Mouse (Mus musculus) heart, embryonic 15.5 days (tissue): ENCODE measurements around the gene Apba1. TPM values are rescaled to one million over a fixed set of nuclear protein-coding genes. Genes with fewer than 3 reads are reported as not detected.

ENCODE experiments used
- ATAC-seq: fragments of 200-750 bp; cut with Nextera tagmentation; replicated peaks from 2 replicates; pipeline ENCODE4 v1.8.0; 2017; ENCODE audit warnings: low read depth, moderate TSS enrichment; ENCODE audit not compliant: insufficient number of reproducible peaks, insufficient read depth, low FRiP score
- H3K27ac ChIP-seq: fragments of 300-500 bp; sonication (generic); 2 replicates; pipeline ENCODE4 v1.5.1; 2015; ENCODE audit warnings: mild to moderate bottlenecking, inconsistent platforms
- H3K27me3 ChIP-seq: fragments of 300-500 bp; sonication (generic); 2 replicates; pipeline ENCODE4 v1.6.1; 2015; ENCODE audit warnings: inconsistent platforms
- H3K36me3 ChIP-seq: fragments of 300-500 bp; sonication (generic); 2 replicates; pipeline ENCODE4 v1.6.1; 2015; ENCODE audit warnings: mild to moderate bottlenecking, inconsistent platforms
- H3K4me1 ChIP-seq: fragments of 300-500 bp; sonication (generic); replicated peaks from 2 replicates; pipeline ENCODE4 v1.6.1; 2015; ENCODE audit warnings: inconsistent platforms
- H3K4me2 ChIP-seq: fragments of 300-500 bp; sonication (generic); 2 replicates; pipeline ENCODE4 v1.6.1; 2015; ENCODE audit warnings: inconsistent platforms, mild to moderate bottlenecking, moderate library complexity
- H3K4me3 ChIP-seq: fragments of 300-500 bp; sonication (generic); 2 replicates; pipeline ENCODE4 v1.5.1; 2015; ENCODE audit warnings: mild to moderate bottlenecking, inconsistent platforms
- H3K9ac ChIP-seq: fragments of 300-500 bp; sonication (generic); 2 replicates; pipeline ENCODE4 v1.6.1; 2015; ENCODE audit warnings: mild to moderate bottlenecking, inconsistent platforms
- H3K9me3 ChIP-seq: fragments of 300-500 bp; sonication (generic); replicated peaks from 2 replicates; pipeline ENCODE4 v1.6.1; 2016; ENCODE audit warnings: inconsistent platforms
- WGBS: fragments of 180-500 bp; shearing (Covaris S2); methylation state at CpG from one replicate; pipeline ENCODE4 v1.1.7; 2015; ENCODE audit warnings: mixed read lengths; 5-methylcytosine and 5-hydroxymethylcytosine counted together
- polyA plus RNA-seq: library from polyadenylated mRNA; unstranded; fragments of >200 nt; fragmentation: Nextera tagmentation; extraction: Ambion mirVana; gene quantifications from 2 replicates; pipeline ENCODE4 v1.2.1, GENCODE M21; 2015

Gene Apba1
- polyA plus RNA-seq, 1 experiment from 2014 or later: 0.37 TPM

DNA sequence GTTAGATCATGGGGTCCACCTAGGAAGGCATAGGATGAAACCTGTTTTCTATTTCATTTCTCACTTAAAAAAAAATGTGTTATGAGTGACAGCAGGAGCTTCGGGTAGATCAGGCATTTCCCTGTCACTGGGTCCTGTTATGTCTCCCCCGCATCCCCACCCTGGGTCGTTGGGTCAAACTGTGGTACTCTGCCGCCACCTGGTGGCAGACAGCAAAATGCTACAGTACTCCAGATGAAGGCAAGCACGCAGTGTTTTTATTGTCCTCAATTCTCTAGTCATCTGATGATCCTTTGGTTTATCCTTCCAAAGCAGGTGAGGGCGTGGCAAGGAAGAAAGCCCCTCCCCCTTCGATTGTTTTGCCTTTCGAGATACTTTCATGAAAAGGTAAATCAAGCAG is 202.8 kb downstream of the Apba1 start:
- H3K9ac ChIP-seq: no peak overlapping the region
- H3K4me2 ChIP-seq: no peak overlapping the region
- no peaks in the 10 kb centered on the region for H3K9me3 ChIP-seq
- H3K4me1 ChIP-seq: peaks cover 52% of the 10 kb centered on the region
- peak; percentile 44; the same call in 1 of the 2 replicates for ATAC-seq
- H3K27me3 ChIP-seq: no peaks in the 10 kb centered on the region
- WGBS: 1% methylated on average over 8 of the region's 8 CpGs
- H3K27ac ChIP-seq: no peak overlapping the region
- no peak overlapping the region for H3K4me3 ChIP-seq
- H3K36me3 ChIP-seq: no peaks in the 10 kb centered on the region

DNA sequence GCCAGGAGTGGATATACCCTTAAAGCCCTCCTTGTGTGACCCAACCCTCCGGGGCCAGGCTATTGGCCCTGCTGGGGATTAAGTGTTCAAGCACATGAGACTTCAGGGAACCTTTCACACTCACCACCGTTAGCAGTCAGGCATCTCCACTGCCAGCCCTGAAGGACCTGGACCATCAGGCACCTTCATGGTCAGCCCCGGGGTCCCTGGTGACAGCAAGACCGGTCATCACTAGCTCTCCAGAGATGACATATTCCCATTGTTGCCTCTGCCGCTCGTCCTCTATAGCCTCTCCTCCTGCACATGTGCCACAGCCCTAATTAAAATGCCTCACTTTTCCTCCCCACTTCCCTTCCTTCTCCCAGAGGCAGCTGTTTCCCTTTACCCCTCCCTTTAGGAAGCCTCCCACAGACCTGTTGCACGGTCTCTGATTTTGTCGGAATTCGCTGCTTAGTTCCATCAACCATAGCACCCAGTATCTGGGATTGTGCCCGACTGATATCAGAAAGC is 205.8 kb downstream of the Apba1 start:
- H3K4me1 ChIP-seq: peaks cover 62% of the 10 kb centered on the region
- H3K4me2 ChIP-seq: no peak overlapping the region
- H3K4me3 ChIP-seq: no peak overlapping the region
- H3K9ac ChIP-seq: 0 out of 2 replicates have a peak overlapping the region, but pooled peaks have one; percentile 9
- no peak for ATAC-seq
- no peaks in the 10 kb centered on the region for H3K9me3 ChIP-seq
- H3K27me3 ChIP-seq: no peaks in the 10 kb centered on the region
- peak overlapping the region; percentile 36 for H3K27ac ChIP-seq
- 41% methylated on average over 10 of the region's 10 CpGs for WGBS
- H3K36me3 ChIP-seq: no peaks in the 10 kb centered on the region

DNA sequence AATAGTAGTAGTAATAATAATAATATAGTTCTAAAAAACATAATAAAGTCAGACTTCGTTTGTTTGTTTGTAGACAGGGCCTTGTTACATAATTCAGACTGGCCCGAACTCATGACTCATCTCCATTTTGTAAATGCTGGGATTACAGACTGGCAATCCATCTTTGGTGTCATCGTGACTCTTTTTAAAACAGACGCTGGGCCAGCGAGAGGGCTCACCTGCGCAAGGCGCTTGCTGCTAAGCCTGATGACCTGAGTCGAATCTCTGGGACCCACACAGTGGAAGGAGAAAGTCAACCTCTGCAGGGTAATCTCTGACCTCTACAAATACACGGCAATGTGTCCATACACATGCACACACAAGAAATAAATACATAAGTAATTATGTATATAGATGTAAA is 207.7 kb downstream of the Apba1 start:
- Histone ChIP-seq H3K4me2 (no peak overlapping the region), H3K9me3 (no peaks in the 10 kb centered on the region), H3K9ac (no peak overlapping the region), H3K4me1 (peaks cover 60% of the 10 kb centered on the region), H3K27ac (peak overlapping the region; percentile 85), H3K36me3 (no peaks in the 10 kb centered on the region), H3K27me3 (no peaks in the 10 kb centered on the region), H3K4me3 (no peak overlapping the region)
- 87% methylated on average over 9 of the region's 9 CpGs for WGBS
- no peak for ATAC-seq

DNA sequence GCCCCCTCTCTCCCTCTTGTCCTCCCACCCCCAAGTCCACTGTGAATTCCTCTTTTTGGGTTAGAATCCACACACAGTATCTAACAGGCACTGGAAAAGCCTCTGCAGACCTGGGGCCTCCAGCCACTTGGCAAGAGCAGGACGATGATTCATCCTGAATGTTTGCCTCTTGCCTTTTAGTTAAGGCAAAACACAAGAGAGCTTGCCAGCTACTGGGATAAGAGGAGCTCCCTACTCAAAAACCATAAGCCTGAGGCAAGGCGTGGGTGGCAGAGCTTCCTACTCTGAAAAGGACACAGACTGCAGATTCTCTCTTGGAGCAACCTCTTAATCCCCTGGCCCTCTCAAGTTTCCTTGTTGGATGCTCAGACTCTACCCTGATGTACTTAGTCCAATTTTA is 208.5 kb downstream of the Apba1 start:
- H3K27ac ChIP-seq: peak overlapping the region; percentile 85
- H3K4me3 ChIP-seq: no peak overlapping the region
- H3K36me3 ChIP-seq: no peaks in the 10 kb centered on the region
- H3K9ac ChIP-seq: peak overlapping the region; percentile 25; the same call in 1 of the 2 replicates
- H3K27me3 ChIP-seq: no peaks in the 10 kb centered on the region
- peaks cover 61% of the 10 kb centered on the region for H3K4me1 ChIP-seq
- 22% methylated on average over 2 of the region's 2 CpGs for WGBS
- no peaks in the 10 kb centered on the region for H3K9me3 ChIP-seq
- H3K4me2 ChIP-seq: 0 out of 2 replicates have a peak overlapping the region, but pooled peaks have one; percentile 2
- peak; percentile 44; the same call in 1 of the 2 replicates for ATAC-seq

DNA sequence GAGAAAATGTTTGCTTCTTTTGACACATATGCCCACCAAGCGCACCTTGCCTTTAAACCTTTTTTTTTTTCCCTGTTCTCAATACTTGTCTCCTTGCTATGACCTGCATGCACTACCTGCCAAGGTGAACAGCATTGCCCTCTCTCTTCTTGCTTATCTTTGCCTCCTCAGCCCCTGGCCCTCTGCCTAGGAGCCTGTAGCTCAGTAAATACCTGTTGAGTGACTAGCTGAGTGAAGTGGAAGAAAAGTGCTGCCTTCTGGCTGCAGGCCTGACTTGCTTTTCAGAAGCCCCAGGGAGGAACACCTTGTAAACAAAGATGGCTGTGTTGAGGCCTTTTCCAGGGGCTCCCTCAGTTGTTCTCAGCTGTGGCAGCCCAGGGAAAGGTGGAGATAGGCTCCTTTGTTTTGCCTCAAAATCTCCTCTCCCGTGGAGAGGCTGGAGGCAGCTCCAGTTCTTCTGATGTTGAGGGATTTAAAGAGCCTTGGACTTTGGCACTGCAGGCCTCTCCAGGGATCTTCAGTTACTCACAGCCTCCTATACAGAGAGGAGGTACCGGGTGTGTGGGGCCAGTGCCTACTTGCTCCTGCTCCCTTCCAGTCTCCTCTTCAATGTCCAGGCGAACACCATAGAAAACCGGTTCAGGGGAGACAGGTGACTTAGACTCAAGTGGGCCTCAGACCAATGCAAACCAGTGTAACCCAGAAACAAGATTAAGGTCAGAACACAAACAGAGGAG is 209.6 kb downstream of the Apba1 start:
- H3K4me3 ChIP-seq: no peak overlapping the region
- H3K9me3 ChIP-seq: no peaks in the 10 kb centered on the region
- WGBS: 60% methylated on average over 5 of the region's 5 CpGs
- H3K36me3 ChIP-seq: no peaks in the 10 kb centered on the region
- peaks cover 73% of the 10 kb centered on the region for H3K4me1 ChIP-seq
- ATAC-seq: no peak
- H3K9ac ChIP-seq: no peak overlapping the region
- H3K4me2 ChIP-seq: no peak overlapping the region
- peak overlapping the region; percentile 85 for H3K27ac ChIP-seq
- no peaks in the 10 kb centered on the region for H3K27me3 ChIP-seq

DNA sequence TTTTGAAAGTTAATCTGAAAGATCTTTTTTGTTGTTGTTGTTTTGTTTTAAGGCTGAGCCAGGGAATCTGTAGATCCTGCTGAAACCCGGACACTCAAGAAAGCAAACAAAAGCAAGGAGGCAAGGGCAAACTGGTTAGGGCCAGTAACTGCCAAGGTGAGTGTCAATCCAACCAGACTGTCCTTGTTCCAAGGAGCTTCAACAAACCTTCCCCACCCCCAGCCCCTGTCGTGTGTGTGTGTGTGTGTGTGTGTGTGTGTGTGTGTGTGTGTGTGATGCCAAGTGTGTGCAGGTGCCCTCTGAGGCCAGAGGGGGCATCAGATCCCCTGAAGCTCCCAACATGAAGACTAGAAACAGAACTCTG is 210.2 kb downstream of the Apba1 start:
- no peaks in the 10 kb centered on the region for H3K9me3 ChIP-seq
- H3K27ac ChIP-seq: peak overlapping the region; percentile 85
- no peaks in the 10 kb centered on the region for H3K36me3 ChIP-seq
- H3K4me2 ChIP-seq: no peak overlapping the region
- H3K4me1 ChIP-seq: peaks cover 78% of the 10 kb centered on the region
- no peak overlapping the region for H3K9ac ChIP-seq
- no peak for ATAC-seq
- H3K4me3 ChIP-seq: no peak overlapping the region
- WGBS: 86% methylated on average over 2 of the region's 2 CpGs
- H3K27me3 ChIP-seq: no peaks in the 10 kb centered on the region

DNA sequence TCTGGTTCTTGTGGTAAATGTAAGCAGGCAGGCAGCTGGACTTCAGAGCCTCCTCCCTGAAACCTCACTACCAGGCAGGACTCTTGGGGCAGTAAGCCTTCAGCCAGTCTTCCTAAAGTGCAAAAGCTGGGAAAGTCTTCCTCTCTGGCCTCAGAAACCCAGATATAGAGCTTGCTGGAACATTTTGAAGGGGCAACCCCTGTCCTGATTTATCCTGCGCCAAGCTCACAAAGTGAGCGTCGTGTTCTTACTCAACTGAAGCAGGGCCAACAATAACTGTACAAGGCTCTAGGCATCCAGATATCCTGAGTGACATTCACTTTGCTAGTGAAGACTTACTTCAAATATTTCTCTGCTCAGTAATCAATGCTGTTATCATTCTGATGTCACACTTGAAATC is 211.7 kb downstream of the Apba1 start:
- H3K4me1 ChIP-seq: peaks cover 71% of the 10 kb centered on the region
- peak overlapping the region; percentile 96 for H3K27ac ChIP-seq

DNA sequence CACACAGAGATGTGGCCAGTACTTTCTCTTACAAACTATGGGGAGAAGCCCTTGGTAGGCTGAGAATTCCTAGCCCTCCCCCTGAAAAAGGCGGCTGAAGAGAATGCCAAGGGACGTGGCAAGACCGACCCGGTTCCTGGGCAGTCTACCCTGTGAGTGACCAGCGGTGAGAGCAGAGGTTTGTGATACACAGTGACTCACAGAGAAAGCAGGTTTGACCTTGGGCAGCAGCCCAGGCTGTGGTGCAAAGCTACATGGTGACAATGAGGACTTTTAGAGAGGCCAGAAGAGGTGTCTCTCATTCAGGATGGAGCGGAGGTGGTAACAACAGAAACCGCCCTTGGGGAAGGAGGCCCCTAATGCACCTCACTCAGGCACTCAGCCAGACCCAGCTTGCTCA is 212.7 kb downstream of the Apba1 start:
- Histone ChIP-seq H3K4me1 (peaks cover 63% of the 10 kb centered on the region), H3K27ac (peak overlapping the region; percentile 96), H3K27me3 (no peaks in the 10 kb centered on the region), H3K4me2 (no peak overlapping the region), H3K36me3 (peaks cover 14% of the 10 kb centered on the region; the same call in 1 of the 2 replicates), H3K4me3 (no peak overlapping the region), H3K9me3 (no peaks in the 10 kb centered on the region), H3K9ac (no peak overlapping the region)
- WGBS: 56% methylated on average over 7 of the region's 7 CpGs
- no peak for ATAC-seq

More for the DNA sequence above, 211.7 kb downstream of the Apba1 start:
- WGBS: 66% methylated on average over 3 of the region's 3 CpGs
- H3K9me3 ChIP-seq: no peaks in the 10 kb centered on the region
- H3K9ac ChIP-seq: no peak overlapping the region
- no peak overlapping the region for H3K4me3 ChIP-seq
- H3K27me3 ChIP-seq: no peaks in the 10 kb centered on the region
- no peak overlapping the region for H3K4me2 ChIP-seq
- ATAC-seq: no peak
- H3K36me3 ChIP-seq: peaks cover 8% of the 10 kb centered on the region; the same call in 1 of the 2 replicates

DNA sequence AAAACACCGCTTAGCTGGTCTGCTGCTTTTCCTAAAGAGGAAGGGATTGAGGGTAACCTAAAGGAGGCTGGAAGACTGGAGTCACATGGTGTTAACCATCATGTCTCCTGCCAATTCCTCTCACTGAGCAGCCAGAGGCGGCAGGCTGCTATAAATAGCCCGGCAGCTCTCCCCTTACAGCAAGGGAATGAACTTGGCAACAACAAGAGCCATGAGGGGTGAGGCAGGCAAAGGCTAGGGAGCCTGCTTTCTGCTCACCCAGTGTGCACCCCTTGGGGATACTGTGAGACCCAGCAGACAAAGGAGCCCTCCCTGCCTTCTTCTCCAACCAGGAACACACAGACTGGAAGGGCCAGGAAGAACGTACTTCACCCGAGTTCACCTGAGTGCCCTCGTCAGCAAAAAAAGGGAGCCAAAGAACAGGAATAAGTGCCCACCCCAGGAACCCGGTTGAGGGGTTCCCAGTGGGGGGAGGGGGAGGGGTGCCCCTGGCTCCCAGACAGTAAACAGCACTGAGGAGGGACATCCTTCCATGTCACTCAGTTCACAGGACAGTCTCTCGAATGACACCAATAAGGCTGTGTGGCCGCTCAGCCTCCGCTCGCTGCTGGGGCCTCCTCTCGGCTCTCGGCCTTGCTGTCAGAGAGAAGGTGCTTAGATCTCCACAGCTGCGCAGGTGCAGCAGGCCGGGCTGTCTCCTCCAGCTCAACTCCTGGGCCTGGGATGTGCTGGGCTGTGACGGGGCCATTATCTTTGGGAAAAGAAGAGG is 214.4 kb downstream of the Apba1 start:
- H3K4me3 ChIP-seq: no peak overlapping the region
- H3K36me3 ChIP-seq: peaks cover 14% of the 10 kb centered on the region; the same call in 1 of the 2 replicates
- peak; percentile 90 for ATAC-seq
- H3K4me1 ChIP-seq: peaks cover 47% of the 10 kb centered on the region
- peak overlapping the region; percentile 14; the same call in 1 of the 2 replicates for H3K4me2 ChIP-seq
- 37% methylated on average over 16 of the region's 16 CpGs for WGBS
- no peaks in the 10 kb centered on the region for H3K9me3 ChIP-seq
- H3K27ac ChIP-seq: peak overlapping the region; percentile 96
- H3K27me3 ChIP-seq: no peaks in the 10 kb centered on the region
- peak overlapping the region; percentile 44 for H3K9ac ChIP-seq

DNA sequence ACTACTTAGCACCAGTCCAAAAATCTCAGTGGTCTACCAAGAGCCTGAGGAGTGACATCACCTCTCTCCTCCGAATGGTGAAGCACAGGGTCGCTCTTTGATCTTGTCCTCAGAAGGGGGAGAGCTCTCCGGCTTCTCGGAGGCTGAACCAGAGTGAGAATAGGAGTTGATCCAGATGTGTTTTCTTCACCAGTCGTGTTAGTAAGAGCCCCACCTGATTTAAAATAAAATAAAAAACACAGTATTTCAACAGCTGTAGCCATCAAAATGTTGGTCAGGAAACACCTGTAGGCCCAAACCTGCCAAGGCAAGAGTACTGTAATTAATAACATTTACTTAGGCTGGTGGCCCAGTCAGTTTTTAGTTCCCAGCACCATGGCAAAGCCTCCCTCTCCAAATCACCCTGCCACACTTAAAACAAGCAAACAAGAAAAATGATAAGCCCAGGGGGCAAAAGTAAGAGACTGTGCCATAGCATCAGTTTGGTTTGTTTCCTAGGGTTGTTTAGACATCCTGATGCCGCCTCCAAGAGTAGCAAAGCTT is 219.3 kb downstream of the Apba1 start:
- H3K36me3 ChIP-seq: peaks cover 37% of the 10 kb centered on the region
- no peak for ATAC-seq
- 58% methylated on average over 6 of the region's 6 CpGs for WGBS
- H3K4me1 ChIP-seq: peaks cover 10% of the 10 kb centered on the region
- H3K27me3 ChIP-seq: no peaks in the 10 kb centered on the region
- H3K9me3 ChIP-seq: no peaks in the 10 kb centered on the region
- no peak overlapping the region for H3K4me3 ChIP-seq
- no peak overlapping the region for H3K4me2 ChIP-seq
- H3K27ac ChIP-seq: no peak overlapping the region
- no peak overlapping the region for H3K9ac ChIP-seq

DNA sequence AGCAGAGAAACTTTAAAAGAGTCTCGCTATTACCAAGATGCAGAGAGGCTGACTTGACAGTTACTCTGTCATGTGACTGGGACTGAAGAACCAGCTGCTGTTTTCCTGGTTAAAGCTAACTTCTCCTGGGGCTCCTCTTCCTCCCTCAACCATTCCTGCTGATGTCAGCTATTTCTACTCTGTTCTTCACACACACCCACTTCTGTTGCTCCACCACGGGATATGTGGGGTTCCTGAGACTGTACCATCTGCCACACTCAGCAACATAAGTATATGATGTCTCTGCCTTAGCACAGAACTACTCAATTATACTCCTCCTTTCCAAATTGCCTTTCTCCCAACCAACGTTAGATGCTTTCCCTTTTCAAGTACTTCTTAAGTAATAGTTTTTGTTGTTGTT is 221.9 kb downstream of the Apba1 start:
- Histone ChIP-seq H3K4me3 (no peak overlapping the region), H3K9me3 (no peaks in the 10 kb centered on the region), H3K4me2 (no peak overlapping the region), H3K9ac (no peak overlapping the region), H3K27me3 (no peaks in the 10 kb centered on the region), H3K4me1 (no peaks in the 10 kb centered on the region), H3K27ac (no peak overlapping the region), H3K36me3 (peaks cover 36% of the 10 kb centered on the region)
- no peak for ATAC-seq
- WGBS: 59% methylated on average over 3 of the region's 3 CpGs
